Mouse (Mus musculus): ENCODE measurements at regions not wholly inside any gene's neighbourhood (a gene's known extent, or its start where the extent isn't known, plus 50 kb on each side); places are given as distances from the start of the nearest gene placed in this dataset.
A peak's percentile ranks its signal among the peaks of the same experiment; 100 is the strongest.

DNA sequence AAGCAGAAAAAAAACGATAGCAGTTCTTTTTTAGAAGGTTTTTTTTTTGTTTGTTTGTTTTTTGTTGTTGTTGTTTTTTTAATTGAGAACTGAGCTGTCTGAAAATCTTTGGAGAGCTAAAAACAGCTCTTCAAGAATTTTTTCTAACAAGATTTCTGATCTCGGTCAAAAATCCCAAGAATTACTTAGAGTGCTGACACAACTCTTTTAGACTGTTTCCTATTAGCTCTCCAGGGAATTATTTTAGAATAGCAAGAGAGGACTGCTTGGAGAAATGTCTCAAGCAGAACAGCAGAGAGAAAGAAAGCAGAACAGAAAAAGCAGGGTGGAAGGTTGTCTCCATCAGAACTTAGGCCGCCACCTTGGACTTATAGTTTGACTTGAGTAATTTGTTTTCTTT lies 218.1 kb upstream of the Zfp770 start:
- Histone ChIP-seq H3K9me3 (replicated peaks; ENCODE audit: low read length) (no peaks in the 10 kb centered on the region), H3K4me2 (ENCODE audit: low read length) (no peak overlapping the region), H3K4me1 (replicated peaks; ENCODE audit: insufficient read depth, low read length) (no peaks in the 10 kb centered on the region), H3K27ac (no peak overlapping the region), H3K27me3 (ENCODE audit: insufficient read depth, low read length) (no peaks in the 10 kb centered on the region), H3K36me3 (ENCODE audit: insufficient read depth, low read length) (no peaks in the 10 kb centered on the region), H3K9ac (ENCODE audit: low read depth, low read length) (no peak overlapping the region), H3K4me3 (replicated peaks; ENCODE audit: low read depth, low read length) (no peak overlapping the region)
- no peak for TF ChIP-seq CTCF (IDR thresholded peaks at IDR 0.05; ENCODE audit: low read depth)
- 52% methylated on average over 3 of the region's 3 CpGs for WGBS
- ATAC-seq (replicated peaks; ENCODE audit: low FRiP score, low read depth), result no peak
- peak; percentile 70 for DNase-seq (ENCODE audit: low spot score)

DNA sequence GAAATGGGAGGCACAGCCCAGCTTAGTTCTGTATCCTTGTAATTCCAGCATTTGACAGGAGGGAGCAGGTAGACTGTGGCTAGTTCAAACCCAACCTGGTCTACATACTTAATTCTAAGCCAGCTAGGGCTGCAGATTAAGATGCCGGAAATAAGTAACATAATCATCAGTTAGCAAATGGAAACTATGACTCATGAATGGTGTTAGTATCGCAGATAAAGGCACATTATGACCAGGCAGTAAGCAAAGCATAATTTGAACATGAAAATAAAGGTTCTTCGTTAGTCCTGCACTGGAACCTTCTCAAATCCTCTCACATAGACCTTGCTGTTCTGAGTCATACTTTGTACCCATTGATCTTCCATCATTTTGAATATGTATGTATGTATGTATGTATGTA lies 211.7 kb upstream of the Zfp770 start:
- 88% methylated on average over 3 of the region's 3 CpGs for WGBS
- Histone ChIP-seq H3K4me1 (replicated peaks; ENCODE audit: insufficient read depth, low read length) (no peaks in the 10 kb centered on the region), H3K4me2 (ENCODE audit: low read length) (no peak overlapping the region), H3K36me3 (ENCODE audit: insufficient read depth, low read length) (no peaks in the 10 kb centered on the region), H3K27me3 (ENCODE audit: insufficient read depth, low read length) (no peaks in the 10 kb centered on the region), H3K4me3 (replicated peaks; ENCODE audit: low read depth, low read length) (no peak overlapping the region), H3K9me3 (replicated peaks; ENCODE audit: low read length) (no peaks in the 10 kb centered on the region), H3K9ac (ENCODE audit: low read depth, low read length) (no peak overlapping the region), H3K27ac (no peak overlapping the region)
- no peak for ATAC-seq (replicated peaks; ENCODE audit: low FRiP score, low read depth)
- no peak for TF ChIP-seq CTCF (IDR thresholded peaks at IDR 0.05; ENCODE audit: low read depth)
- DNase-seq (ENCODE audit: low spot score), result no peak

DNA sequence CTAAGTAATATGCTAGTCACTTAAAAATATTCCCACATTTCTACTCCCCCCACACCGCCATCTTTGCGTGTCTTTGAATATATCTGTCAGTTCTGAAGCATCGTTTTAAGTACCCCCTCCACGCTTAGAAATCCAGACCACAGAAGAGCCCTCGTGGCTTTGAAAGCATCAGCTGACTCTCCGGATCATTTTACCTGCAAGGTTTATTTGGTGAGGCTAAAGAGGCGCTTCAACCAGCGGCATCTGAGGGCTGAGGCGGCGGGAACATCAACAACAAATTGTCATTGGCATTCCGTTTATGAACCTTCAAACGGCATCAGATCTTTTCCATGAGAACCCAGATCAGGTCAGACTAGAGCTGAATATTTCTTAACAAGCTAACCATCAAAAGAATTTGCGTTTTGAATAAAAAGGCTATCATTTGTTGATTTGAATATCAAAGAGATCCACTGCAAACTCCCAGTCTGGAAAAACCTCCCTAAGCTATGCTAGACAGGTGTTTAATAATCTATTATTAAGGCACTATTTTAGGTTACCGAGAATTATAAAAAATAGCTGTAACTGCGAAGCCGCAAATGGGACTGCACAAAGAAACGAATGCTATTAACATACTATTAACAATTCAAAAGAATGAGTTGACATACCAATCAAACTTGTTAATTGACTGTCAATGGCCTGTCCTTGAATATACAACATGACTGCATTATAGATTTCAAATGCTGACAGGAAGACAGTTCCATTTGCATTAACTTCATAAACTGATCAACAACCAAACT lies 210.9 kb upstream of the Zfp770 start:
- TF ChIP-seq CTCF (IDR thresholded peaks at IDR 0.05; ENCODE audit: low read depth), result no peak
- H3K27ac ChIP-seq, result no peak overlapping the region
- H3K4me1 ChIP-seq (replicated peaks; ENCODE audit: insufficient read depth, low read length), result no peaks in the 10 kb centered on the region
- no peaks in the 10 kb centered on the region for H3K36me3 ChIP-seq (ENCODE audit: insufficient read depth, low read length)
- WGBS, result 55% methylated on average over 17 of the region's 17 CpGs
- no peak for ATAC-seq (replicated peaks; ENCODE audit: low FRiP score, low read depth)
- H3K4me2 ChIP-seq (ENCODE audit: low read length), result no peak overlapping the region
- DNase-seq (ENCODE audit: low spot score), result no peak
- no peaks in the 10 kb centered on the region for H3K27me3 ChIP-seq (ENCODE audit: insufficient read depth, low read length)
- no peak overlapping the region for H3K9ac ChIP-seq (ENCODE audit: low read depth, low read length)
- H3K9me3 ChIP-seq (replicated peaks; ENCODE audit: low read length), result no peaks in the 10 kb centered on the region
- H3K4me3 ChIP-seq (replicated peaks; ENCODE audit: low read depth, low read length), result no peak overlapping the region

DNA sequence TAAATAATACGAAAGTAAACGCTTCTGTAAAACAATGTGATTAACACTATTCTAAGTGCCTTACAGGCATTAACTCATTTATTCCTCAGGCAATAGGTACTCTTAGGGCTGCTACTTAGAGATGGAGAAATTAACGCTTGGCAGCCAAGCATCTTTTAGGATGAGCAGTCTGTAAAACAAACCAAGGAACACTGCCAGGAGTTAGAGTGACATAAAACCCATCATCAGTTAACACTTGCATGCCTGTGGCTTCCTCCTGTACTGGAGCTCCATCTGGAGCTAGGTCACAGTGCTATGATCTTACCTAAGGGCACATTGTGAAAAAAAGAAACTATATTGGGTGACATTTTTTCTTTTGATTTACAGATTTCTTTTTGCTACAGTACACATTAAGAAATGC lies 209.4 kb upstream of the Zfp770 start:
- H3K9me3 ChIP-seq (replicated peaks; ENCODE audit: low read length), result no peaks in the 10 kb centered on the region
- H3K4me2 ChIP-seq (ENCODE audit: low read length), result no peak overlapping the region
- H3K9ac ChIP-seq (ENCODE audit: low read depth, low read length), result no peak overlapping the region
- TF ChIP-seq CTCF (IDR thresholded peaks at IDR 0.05; ENCODE audit: low read depth), result no peak
- 85% methylated on average over 3 of the region's 3 CpGs for WGBS
- no peak overlapping the region for H3K27ac ChIP-seq
- no peaks in the 10 kb centered on the region for H3K27me3 ChIP-seq (ENCODE audit: insufficient read depth, low read length)
- H3K4me1 ChIP-seq (replicated peaks; ENCODE audit: insufficient read depth, low read length), result no peaks in the 10 kb centered on the region
- ATAC-seq (replicated peaks; ENCODE audit: low FRiP score, low read depth) (no peak), DNase-seq (ENCODE audit: low spot score) (no peak)
- no peak overlapping the region for H3K4me3 ChIP-seq (replicated peaks; ENCODE audit: low read depth, low read length)
- no peaks in the 10 kb centered on the region for H3K36me3 ChIP-seq (ENCODE audit: insufficient read depth, low read length)

DNA sequence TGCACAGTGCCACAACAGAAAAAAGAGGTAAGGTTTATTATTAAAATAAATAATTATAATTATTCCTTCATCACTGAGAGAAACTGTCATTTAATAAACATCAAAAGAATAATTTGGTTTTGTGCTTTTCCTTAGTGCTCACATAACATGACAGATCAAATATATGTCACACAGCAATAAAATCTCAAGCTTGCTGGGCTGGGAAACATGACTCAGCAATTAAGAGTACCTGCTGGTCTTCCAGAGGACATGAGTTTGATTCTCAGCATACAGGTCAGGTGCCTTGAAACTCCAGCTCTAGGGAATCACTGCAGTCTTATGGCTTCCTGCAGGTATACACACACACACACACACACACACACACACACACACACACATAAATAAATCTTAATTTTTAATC lies 208.3 kb upstream of the Zfp770 start:
- DNase-seq (ENCODE audit: low spot score) (no peak), ATAC-seq (replicated peaks; ENCODE audit: low FRiP score, low read depth) (no peak)
- Histone ChIP-seq H3K27me3 (ENCODE audit: insufficient read depth, low read length) (no peaks in the 10 kb centered on the region), H3K27ac (no peak overlapping the region), H3K36me3 (ENCODE audit: insufficient read depth, low read length) (no peaks in the 10 kb centered on the region), H3K4me1 (replicated peaks; ENCODE audit: insufficient read depth, low read length) (no peaks in the 10 kb centered on the region), H3K9ac (ENCODE audit: low read depth, low read length) (no peak overlapping the region), H3K4me3 (replicated peaks; ENCODE audit: low read depth, low read length) (no peak overlapping the region), H3K9me3 (replicated peaks; ENCODE audit: low read length) (no peaks in the 10 kb centered on the region), H3K4me2 (ENCODE audit: low read length) (no peak overlapping the region)
- no peak for TF ChIP-seq CTCF (IDR thresholded peaks at IDR 0.05; ENCODE audit: low read depth)

DNA sequence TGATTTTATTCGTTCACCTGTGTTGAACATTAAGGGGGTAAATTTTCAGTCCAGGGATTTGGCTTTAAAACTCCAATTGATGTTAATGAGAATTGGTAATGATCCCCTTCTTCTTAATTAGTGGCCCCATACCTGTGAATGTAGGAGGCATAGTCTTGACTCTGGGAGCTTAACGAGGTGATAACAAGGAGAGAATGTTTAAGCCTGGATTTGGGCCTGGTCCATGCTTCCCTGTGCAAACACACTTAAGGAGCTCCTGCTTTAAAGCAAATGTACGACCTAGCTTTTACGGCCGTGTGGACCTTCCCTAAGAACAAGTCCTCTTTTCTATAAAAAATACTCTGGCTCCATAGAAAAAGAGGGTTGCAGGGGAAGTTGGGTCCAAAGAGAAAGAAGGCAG lies 206.1 kb upstream of the Zfp770 start:
- Histone ChIP-seq H3K36me3 (ENCODE audit: insufficient read depth, low read length) (no peaks in the 10 kb centered on the region), H3K27me3 (ENCODE audit: insufficient read depth, low read length) (no peaks in the 10 kb centered on the region), H3K4me2 (ENCODE audit: low read length) (no peak overlapping the region), H3K4me1 (replicated peaks; ENCODE audit: insufficient read depth, low read length) (no peaks in the 10 kb centered on the region), H3K4me3 (replicated peaks; ENCODE audit: low read depth, low read length) (no peak overlapping the region), H3K9ac (ENCODE audit: low read depth, low read length) (no peak overlapping the region), H3K27ac (no peak overlapping the region), H3K9me3 (replicated peaks; ENCODE audit: low read length) (no peaks in the 10 kb centered on the region)
- DNase-seq (ENCODE audit: low spot score), result no peak
- no peak for TF ChIP-seq CTCF (IDR thresholded peaks at IDR 0.05; ENCODE audit: low read depth)
- no peak for ATAC-seq (replicated peaks; ENCODE audit: low FRiP score, low read depth)
- 33% methylated on average over 5 of the region's 5 CpGs for WGBS

DNA sequence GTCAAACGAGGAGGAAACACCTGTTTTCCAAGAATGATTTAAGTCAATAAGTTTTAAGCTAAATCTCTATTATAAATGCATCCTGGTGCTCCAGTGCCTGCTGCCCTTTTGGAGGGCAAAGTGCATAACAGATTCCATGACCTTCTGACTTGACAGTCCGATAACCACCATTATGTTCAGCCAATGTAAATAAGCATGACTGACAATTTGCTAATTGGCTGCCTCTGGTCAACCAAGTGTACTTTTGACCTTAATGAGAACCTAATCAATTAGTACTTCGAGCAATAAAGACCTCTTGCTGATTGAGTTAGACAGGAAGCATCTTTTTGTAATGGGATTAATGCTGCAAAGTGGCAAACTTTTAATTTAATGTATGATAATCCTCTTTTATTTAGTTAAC lies 183.3 kb upstream of the Zfp770 start:
- H3K4me3 ChIP-seq (replicated peaks; ENCODE audit: low read depth, low read length), result no peak overlapping the region
- no peaks in the 10 kb centered on the region for H3K27me3 ChIP-seq (ENCODE audit: insufficient read depth, low read length)
- no peaks in the 10 kb centered on the region for H3K9me3 ChIP-seq (replicated peaks; ENCODE audit: low read length)
- no peaks in the 10 kb centered on the region for H3K36me3 ChIP-seq (ENCODE audit: insufficient read depth, low read length)
- H3K27ac ChIP-seq, result no peak overlapping the region
- TF ChIP-seq CTCF (IDR thresholded peaks at IDR 0.05; ENCODE audit: low read depth), result no peak
- no peak overlapping the region for H3K4me2 ChIP-seq (ENCODE audit: low read length)
- DNase-seq (ENCODE audit: low spot score) (no peak), ATAC-seq (replicated peaks; ENCODE audit: low FRiP score, low read depth) (no peak)
- 21% methylated on average over 3 of the region's 3 CpGs for WGBS
- no peak overlapping the region for H3K9ac ChIP-seq (ENCODE audit: low read depth, low read length)
- H3K4me1 ChIP-seq (replicated peaks; ENCODE audit: insufficient read depth, low read length), result no peaks in the 10 kb centered on the region
